Mouse (Mus musculus) stomach, embryonic 15.5 days (tissue): ENCODE data around the gene Peli1. TPM values are rescaled to one million over a fixed set of nuclear protein-coding genes. Genes with fewer than 3 reads are reported as not detected.
"Not testable (repeated sequence)": the region's sequence is repeated elsewhere in the genome, so short reads cannot be mapped to it uniquely, and the experiment has no call there.

ENCODE experiments used
- ATAC-seq: fragments of 200-750 bp; cut with Nextera tagmentation; 2 replicates; pipeline ENCODE4 v1.8.0; 2017; ENCODE audit warnings: low read depth, moderate number of reproducible peaks, moderate TSS enrichment; ENCODE audit not compliant: insufficient read depth, low FRiP score
- H3K27ac ChIP-seq: fragments of 300-500 bp; sonication (generic); 2 replicates; pipeline ENCODE4 v1.5.1; 2015; ENCODE audit warnings: mild to moderate bottlenecking, inconsistent platforms
- H3K27me3 ChIP-seq: fragments of 300-500 bp; sonication (generic); replicated peaks from 2 replicates; pipeline ENCODE4 v1.6.1; 2015; ENCODE audit warnings: inconsistent platforms
- H3K36me3 ChIP-seq: fragments of 300-500 bp; sonication (generic); 2 replicates; pipeline ENCODE4 v1.6.1; 2015; ENCODE audit warnings: inconsistent platforms
- H3K4me1 ChIP-seq: fragments of 300-500 bp; sonication (generic); 2 replicates; pipeline ENCODE4 v1.6.1; 2015; ENCODE audit warnings: inconsistent platforms
- H3K4me2 ChIP-seq: fragments of 300-500 bp; sonication (generic); 2 replicates; pipeline ENCODE4 v1.6.1; 2015; ENCODE audit warnings: mild to moderate bottlenecking, inconsistent platforms
- H3K4me3 ChIP-seq: fragments of 300-500 bp; sonication (generic); replicated peaks from 2 replicates; pipeline ENCODE4 v1.5.1; 2015; ENCODE audit warnings: inconsistent platforms
- H3K9ac ChIP-seq: fragments of 300-500 bp; sonication (generic); 2 replicates; pipeline ENCODE4 v1.6.1; 2015; ENCODE audit warnings: inconsistent platforms
- H3K9me3 ChIP-seq: fragments of 300-500 bp; sonication (generic); 2 replicates; pipeline ENCODE4 v1.6.1; 2016; ENCODE audit warnings: inconsistent platforms
- WGBS: fragments of 180-500 bp; shearing (Covaris S2); methylation state at CpG from one replicate; pipeline ENCODE4 v1.1.7; 2015; 5-methylcytosine and 5-hydroxymethylcytosine counted together
- polyA plus RNA-seq: library from polyadenylated mRNA; unstranded; fragments of >200 nt; fragmentation: Nextera tagmentation; extraction: Ambion mirVana; gene quantifications from 2 replicates; pipeline ENCODE4 v1.2.1, GENCODE M21; 2015

Peli1 gene
- polyA plus RNA-seq, 1 experiment from 2014 or later, result 33.8 TPM

DNA sequence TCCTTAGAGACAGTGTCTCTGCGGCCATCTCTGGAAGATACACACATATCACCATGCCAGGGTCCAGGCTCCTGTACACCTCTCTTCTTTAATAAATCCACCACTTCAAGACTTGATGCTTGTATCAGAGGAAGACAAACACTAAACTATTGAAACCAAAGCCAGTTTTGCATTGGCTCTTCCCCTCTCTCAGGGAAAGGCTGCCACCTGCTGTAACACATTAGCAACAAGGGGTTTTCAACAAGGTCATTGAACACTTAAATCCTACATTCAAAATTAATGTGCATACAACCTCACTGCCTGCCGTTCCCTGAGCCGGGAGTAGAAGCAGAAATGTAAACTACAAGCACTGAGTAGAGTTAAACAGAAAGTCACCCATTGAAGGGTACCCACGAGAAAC is 87.3 kb downstream of the Peli1 start:
- Histone ChIP-seq H3K9me3 (no peaks in the 10 kb centered on the region), H3K9ac (no peak overlapping the region), H3K27me3 (no peaks in the 10 kb centered on the region), H3K4me2 (no peak overlapping the region), H3K36me3 (no peaks in the 10 kb centered on the region), H3K4me1 (0 out of 2 replicates have a peak, but pooled peaks cover 5% of the 10 kb centered on the region), H3K4me3 (no peak overlapping the region), H3K27ac (no peak overlapping the region)
- WGBS, result 29% methylated on average over 4 of the region's 4 CpGs
- ATAC-seq, result no peak

- H3K27me3 ChIP-seq, result no peaks in the 10 kb centered on the region
Measured at GRCm38 (mm10) chr11:21178998-21179645, 88.0 kb downstream of the Peli1 start.

GRCm38 (mm10) chr11:21179873-21180272 is 88.8 kb downstream of the Peli1 start:
- H3K27ac ChIP-seq, H3K9ac ChIP-seq, H3K4me3 ChIP-seq, ATAC-seq, H3K4me1 ChIP-seq, H3K9me3 ChIP-seq, H3K36me3 ChIP-seq, H3K4me2 ChIP-seq, H3K27me3 ChIP-seq: not testable (repeated sequence)
- 90% methylated on average over 8 of the region's 9 CpGs for WGBS

More at GRCm38 (mm10) chr11:21178998-21179645, 88.0 kb downstream of the Peli1 start:
- Histone ChIP-seq H3K4me1 (0 out of 2 replicates have a peak, but pooled peaks cover 4% of the 10 kb centered on the region), H3K36me3 (no peaks in the 10 kb centered on the region), H3K4me3 (no peak overlapping the region), H3K4me2 (no peak overlapping the region), H3K9ac (no peak overlapping the region), H3K9me3 (no peaks in the 10 kb centered on the region), H3K27ac (no peak overlapping the region)
- WGBS, result 66% methylated on average over 8 of the region's 8 CpGs
- ATAC-seq, result no peak

GRCm38 (mm10) chr11:21180650-21181049 is 89.6 kb downstream of the Peli1 start:
- ATAC-seq, result no peak
- Histone ChIP-seq H3K4me3 (no peak overlapping the region), H3K27ac (no peak overlapping the region), H3K9me3 (no peaks in the 10 kb centered on the region), H3K4me1 (no peaks in the 10 kb centered on the region), H3K27me3 (no peaks in the 10 kb centered on the region), H3K4me2 (no peak overlapping the region), H3K9ac (no peak overlapping the region), H3K36me3 (no peaks in the 10 kb centered on the region)
- WGBS, result 33% methylated on average over 1 of the region's 1 CpGs

DNA sequence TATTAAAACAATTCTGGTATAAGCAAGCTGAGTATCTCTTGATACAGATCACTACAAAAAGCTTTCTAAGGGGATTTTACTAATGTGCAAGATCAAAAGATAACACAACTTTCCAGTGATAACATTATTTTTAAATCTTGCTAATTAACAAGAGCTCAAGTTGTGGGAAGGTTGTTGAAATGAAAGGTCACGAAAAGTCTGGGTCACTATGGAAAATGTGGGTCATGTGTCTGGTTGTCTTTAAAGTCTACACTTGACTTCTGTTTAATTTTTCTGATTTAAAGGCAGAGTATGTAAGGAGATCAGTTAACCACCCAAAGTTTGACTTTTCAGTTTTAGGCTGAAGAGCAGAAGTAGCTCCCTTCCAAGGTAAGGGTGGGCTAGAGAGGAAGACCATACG is 90.5 kb downstream of the Peli1 start:
- no peak overlapping the region for H3K4me3 ChIP-seq
- ATAC-seq, result no peak
- H3K4me2 ChIP-seq, result no peak overlapping the region
- no peak overlapping the region for H3K27ac ChIP-seq
- H3K9ac ChIP-seq, result no peak overlapping the region
- H3K27me3 ChIP-seq, result no peaks in the 10 kb centered on the region
- WGBS, result 65% methylated on average over 2 of the region's 2 CpGs
- no peaks in the 10 kb centered on the region for H3K9me3 ChIP-seq
- H3K36me3 ChIP-seq, result no peaks in the 10 kb centered on the region
- H3K4me1 ChIP-seq, result no peaks in the 10 kb centered on the region

DNA sequence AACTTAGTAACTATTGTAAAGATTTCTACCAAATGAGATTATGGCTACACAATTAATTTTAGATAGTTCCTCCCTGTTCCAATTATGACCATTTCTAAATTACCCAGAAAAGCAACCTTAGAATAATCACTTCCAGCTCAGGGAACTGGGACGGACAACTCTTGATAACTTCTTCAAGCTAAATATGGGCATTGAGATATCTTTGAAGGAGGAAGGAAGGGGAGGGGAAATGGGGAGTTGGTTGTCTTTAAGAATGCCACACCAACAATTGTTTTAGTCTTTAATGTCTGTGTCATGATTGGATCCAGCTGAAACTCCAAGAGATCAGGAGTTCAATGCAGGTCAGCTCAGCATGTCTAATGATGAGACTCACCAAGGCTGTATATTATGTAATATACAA is 91.6 kb downstream of the Peli1 start:
- Histone ChIP-seq H3K27ac (no peak overlapping the region), H3K4me3 (no peak overlapping the region), H3K9ac (no peak overlapping the region), H3K4me2 (no peak overlapping the region), H3K9me3 (no peaks in the 10 kb centered on the region), H3K4me1 (no peaks in the 10 kb centered on the region), H3K36me3 (no peaks in the 10 kb centered on the region), H3K27me3 (no peaks in the 10 kb centered on the region)
- no peak for ATAC-seq
- WGBS, result 64% methylated on average over 1 of the region's 1 CpGs

DNA sequence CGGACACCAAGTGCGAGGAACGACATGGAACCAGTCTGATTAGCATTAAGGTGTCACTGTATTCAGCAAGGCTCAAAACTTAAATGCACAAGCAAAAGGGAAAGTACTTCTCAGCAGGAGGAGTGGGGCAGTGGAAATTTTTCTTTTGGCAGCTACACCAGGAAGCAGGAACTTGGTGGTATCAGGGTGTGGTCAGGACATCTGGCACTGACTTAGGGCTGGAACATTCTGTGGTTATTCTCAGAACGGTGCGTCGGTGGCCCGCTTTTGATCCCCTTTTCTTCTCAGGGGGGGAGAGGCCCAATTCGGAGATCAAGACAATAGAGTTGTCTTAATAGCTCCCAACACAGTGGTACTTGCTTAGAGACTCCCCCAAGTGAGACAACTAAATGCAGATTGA is 100.7 kb downstream of the Peli1 start:
- not testable (repeated sequence) for H3K36me3 ChIP-seq, H3K4me1 ChIP-seq, H3K4me2 ChIP-seq, H3K9ac ChIP-seq, H3K4me3 ChIP-seq, ATAC-seq, H3K27me3 ChIP-seq, H3K27ac ChIP-seq, H3K9me3 ChIP-seq
- 90% methylated on average over 8 of the region's 8 CpGs for WGBS

- H3K4me1 ChIP-seq, result no peaks in the 10 kb centered on the region
- 88% methylated on average over 3 of the region's 3 CpGs for WGBS
- no peaks in the 10 kb centered on the region for H3K27me3 ChIP-seq
- H3K36me3 ChIP-seq, result no peaks in the 10 kb centered on the region
- H3K4me3 ChIP-seq, result no peak overlapping the region
- H3K4me2 ChIP-seq, result no peak overlapping the region
- H3K9me3 ChIP-seq, result no peaks in the 10 kb centered on the region
- no peak overlapping the region for H3K9ac ChIP-seq
- no peak for ATAC-seq
- H3K27ac ChIP-seq, result no peak overlapping the region
Measured at GRCm38 (mm10) chr11:21194851-21195250, 103.8 kb downstream of the Peli1 start.

Other genes with a start within 250 kb of the Peli1 start
- gene Vps54, start 148.0 kb downstream of the Peli1 start, polyA plus RNA-seq, result 11.2 and 14.1 TPM in 2 replicates